Mouse (Mus musculus): Measurements from ENCODE around the gene Nhsl2. TPM values are rescaled to one million over a fixed set of nuclear protein-coding genes. Genes with fewer than 3 reads are reported as not detected.

Gene Nhsl2
- polyA plus RNA-seq, 1 experiment from 2014 or later = 9.8 TPM

- no peak overlapping the region for H3K4me3 ChIP-seq
- H3K4me2 ChIP-seq (replicated peaks) = no peak overlapping the region
- no peak for ATAC-seq (ENCODE audit: low FRiP score, low read depth)
- no peak overlapping the region for H3K27ac ChIP-seq (replicated peaks)
- H3K9ac ChIP-seq (replicated peaks) = no peak overlapping the region
- no peaks in the 10 kb centered on the region for H3K9me3 ChIP-seq
- peaks cover 20% of the 10 kb centered on the region; the same call in 1 of the 2 replicates for H3K27me3 ChIP-seq
- H3K36me3 ChIP-seq = no peaks in the 10 kb centered on the region
- 46% methylated on average over 2 of the region's 2 CpGs for WGBS
- H3K4me1 ChIP-seq = peaks cover 10% of the 10 kb centered on the region
Measured at GRCm38 (mm10) chrX:102060891-102061290, 211.7 kb downstream of the Nhsl2 start.

- Histone ChIP-seq H3K27me3 (peaks cover 38% of the 10 kb centered on the region), H3K4me1 (peaks cover 20% of the 10 kb centered on the region), H3K4me2 (replicated peaks) (no peak overlapping the region), H3K9ac (replicated peaks) (no peak overlapping the region), H3K4me3 (no peak overlapping the region), H3K27ac (replicated peaks) (no peak overlapping the region), H3K9me3 (no peaks in the 10 kb centered on the region), H3K36me3 (no peaks in the 10 kb centered on the region)
- no peak for ATAC-seq (ENCODE audit: low FRiP score, low read depth)
- 56% methylated on average over 3 of the region's 3 CpGs for WGBS
Measured at GRCm38 (mm10) chrX:102064062-102064461, 214.9 kb downstream of the Nhsl2 start.

GRCm38 (mm10) chrX:102065213-102065775, 216.1 kb downstream of the Nhsl2 start:
- H3K27ac ChIP-seq (replicated peaks) = no peak overlapping the region
- no peak overlapping the region for H3K4me2 ChIP-seq (replicated peaks)
- no peak overlapping the region for H3K9ac ChIP-seq (replicated peaks)
- ATAC-seq (ENCODE audit: low FRiP score, low read depth) = no peak
- peaks cover 30% of the 10 kb centered on the region for H3K4me1 ChIP-seq
- 44% methylated on average over 4 of the region's 4 CpGs for WGBS
- no peaks in the 10 kb centered on the region for H3K36me3 ChIP-seq
- peaks cover 38% of the 10 kb centered on the region for H3K27me3 ChIP-seq
- no peak overlapping the region for H3K4me3 ChIP-seq
- H3K9me3 ChIP-seq = no peaks in the 10 kb centered on the region

GRCm38 (mm10) chrX:102066134-102066533, 216.9 kb downstream of the Nhsl2 start:
- no peaks in the 10 kb centered on the region for H3K36me3 ChIP-seq
- 25% methylated on average over 9 of the region's 9 CpGs for WGBS
- no peak overlapping the region for H3K4me2 ChIP-seq (replicated peaks)
- H3K4me3 ChIP-seq = no peak overlapping the region
- H3K4me1 ChIP-seq = peaks cover 30% of the 10 kb centered on the region
- no peak overlapping the region for H3K27ac ChIP-seq (replicated peaks)
- ATAC-seq (ENCODE audit: low FRiP score, low read depth) = peak; percentile 35
- H3K9ac ChIP-seq (replicated peaks) = no peak overlapping the region
- H3K9me3 ChIP-seq = no peaks in the 10 kb centered on the region
- H3K27me3 ChIP-seq = peaks cover 35% of the 10 kb centered on the region

DNA sequence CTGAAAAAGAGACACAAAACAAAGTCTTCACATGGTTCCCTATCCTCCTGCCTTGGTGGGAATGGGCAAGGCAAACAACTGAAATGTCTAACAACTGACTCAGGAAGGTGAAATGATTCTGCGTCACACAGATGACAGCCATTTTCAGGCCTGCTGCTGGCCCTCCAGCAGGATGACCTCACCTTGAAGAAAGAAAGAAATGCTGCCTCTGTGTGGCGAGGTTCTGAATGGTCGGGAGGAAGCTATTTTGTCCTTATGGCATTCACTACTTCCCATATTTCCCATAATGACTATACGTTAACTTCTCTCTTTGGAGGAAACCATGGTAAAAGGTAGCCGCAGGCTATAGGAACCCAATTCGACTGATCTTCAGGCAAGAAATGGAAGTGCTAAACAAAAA, 217.9 kb downstream of the Nhsl2 start:
- Histone ChIP-seq H3K4me3 (no peak overlapping the region), H3K9me3 (no peaks in the 10 kb centered on the region), H3K4me1 (peaks cover 35% of the 10 kb centered on the region), H3K36me3 (no peaks in the 10 kb centered on the region), H3K27me3 (peaks cover 37% of the 10 kb centered on the region), H3K27ac (replicated peaks) (no peak overlapping the region), H3K4me2 (replicated peaks) (no peak overlapping the region; the same call in 1 of the 2 replicates), H3K9ac (replicated peaks) (no peak overlapping the region)
- no peak for ATAC-seq (ENCODE audit: low FRiP score, low read depth)
- 83% methylated on average over 6 of the region's 6 CpGs for WGBS

DNA sequence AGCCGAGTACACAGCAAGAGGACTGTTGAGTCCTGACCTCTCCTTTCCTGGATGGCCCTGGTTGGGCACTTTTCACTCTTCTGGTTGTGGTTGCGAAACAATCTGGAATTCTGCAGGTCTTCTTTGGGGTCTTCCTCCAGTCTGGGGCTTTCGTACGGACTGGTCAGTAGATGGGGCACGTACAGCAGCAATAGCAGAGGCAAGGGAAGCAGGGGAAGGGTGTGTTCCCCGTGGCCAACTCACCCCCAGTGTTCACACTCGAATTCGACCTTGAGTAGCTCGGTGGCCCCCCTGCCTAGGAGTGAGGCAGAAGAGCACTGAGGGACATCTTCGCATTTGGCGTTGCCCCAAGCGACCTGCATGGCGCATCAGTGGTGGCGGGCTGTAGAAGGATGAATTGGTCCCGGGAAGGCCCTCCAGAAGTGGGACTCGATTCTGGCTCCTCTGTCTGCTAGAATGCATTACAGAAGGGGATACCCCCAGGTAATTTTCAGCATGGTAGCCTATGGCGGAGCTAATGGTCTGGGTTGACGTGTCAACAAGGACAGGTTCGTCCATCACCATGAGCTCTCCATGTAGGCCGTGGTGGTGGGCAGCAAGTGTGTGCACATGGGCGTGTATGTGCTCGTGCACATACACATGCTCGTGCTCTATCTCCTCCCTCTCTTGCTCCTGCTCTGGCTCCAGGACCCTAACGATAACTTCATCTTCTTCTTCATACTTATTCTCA, 219.8 kb downstream of the Nhsl2 start:
- Histone ChIP-seq H3K27ac (replicated peaks) (no peak overlapping the region), H3K4me3 (no peak overlapping the region), H3K4me1 (peaks cover 38% of the 10 kb centered on the region), H3K9me3 (no peaks in the 10 kb centered on the region), H3K36me3 (no peaks in the 10 kb centered on the region), H3K27me3 (peaks cover 39% of the 10 kb centered on the region), H3K4me2 (replicated peaks) (peak overlapping the region; percentile 3; the same call in 1 of the 2 replicates), H3K9ac (replicated peaks) (no peak overlapping the region)
- 92% methylated on average over 24 of the region's 24 CpGs for WGBS
- no peak for ATAC-seq (ENCODE audit: low FRiP score, low read depth)

GRCm38 (mm10) chrX:102070591-102071471, 221.6 kb downstream of the Nhsl2 start, which contains the start of gene Rtl5:
Gene Rtl5, minus strand, starts transcription at chrX:102071304.
- H3K4me3 ChIP-seq = peak within 1 kb of the TSS; percentile 54
- H3K36me3 ChIP-seq = no peaks in the 10 kb centered on the region
- peaks cover 45% of the 10 kb centered on the region for H3K27me3 ChIP-seq
- peak within 1 kb of the TSS; percentile 64 for H3K9ac ChIP-seq (replicated peaks)
- H3K4me2 ChIP-seq (replicated peaks) = peak within 1 kb of the TSS; percentile 61
- no peaks in the 10 kb centered on the region for H3K9me3 ChIP-seq
- peak within 1 kb of the TSS; percentile 78 for H3K27ac ChIP-seq (replicated peaks)
- ATAC-seq (ENCODE audit: low FRiP score, low read depth) = peak; percentile 93
- 20% methylated on average over 59 of the region's 61 CpGs for WGBS
- H3K4me1 ChIP-seq = peaks cover 38% of the 10 kb centered on the region

GRCm38 (mm10) chrX:102071517-102071916, 222.3 kb downstream of the Nhsl2 start:
- WGBS = 31% methylated on average over 2 of the region's 2 CpGs
- Histone ChIP-seq H3K4me3 (peak overlapping the region; percentile 54), H3K9me3 (no peaks in the 10 kb centered on the region), H3K27ac (replicated peaks) (peak overlapping the region; percentile 78), H3K9ac (replicated peaks) (peak overlapping the region; percentile 64; the same call in 1 of the 2 replicates), H3K27me3 (peaks cover 44% of the 10 kb centered on the region), H3K4me2 (replicated peaks) (peak overlapping the region; percentile 61), H3K36me3 (no peaks in the 10 kb centered on the region), H3K4me1 (peaks cover 37% of the 10 kb centered on the region)
- peak; percentile 28 for ATAC-seq (ENCODE audit: low FRiP score, low read depth)

GRCm38 (mm10) chrX:102073605-102074325, 224.6 kb downstream of the Nhsl2 start:
- Histone ChIP-seq H3K9me3 (no peaks in the 10 kb centered on the region), H3K9ac (replicated peaks) (no peak overlapping the region), H3K27me3 (peaks cover 30% of the 10 kb centered on the region), H3K36me3 (no peaks in the 10 kb centered on the region), H3K4me1 (peaks cover 28% of the 10 kb centered on the region), H3K4me3 (no peak overlapping the region), H3K27ac (replicated peaks) (no peak overlapping the region), H3K4me2 (replicated peaks) (no peak overlapping the region)
- ATAC-seq (ENCODE audit: low FRiP score, low read depth) = no peak
- 70% methylated on average over 14 of the region's 14 CpGs for WGBS

- Histone ChIP-seq H3K4me1 (peaks cover 26% of the 10 kb centered on the region), H3K27me3 (peaks cover 27% of the 10 kb centered on the region), H3K36me3 (no peaks in the 10 kb centered on the region), H3K9me3 (no peaks in the 10 kb centered on the region), H3K27ac (replicated peaks) (no peak overlapping the region), H3K4me2 (replicated peaks) (no peak overlapping the region), H3K4me3 (no peak overlapping the region), H3K9ac (replicated peaks) (no peak overlapping the region)
- 49% methylated on average over 5 of the region's 5 CpGs for WGBS
- ATAC-seq (ENCODE audit: low FRiP score, low read depth) = no peak
Measured at GRCm38 (mm10) chrX:102074435-102074834, 225.2 kb downstream of the Nhsl2 start.

DNA sequence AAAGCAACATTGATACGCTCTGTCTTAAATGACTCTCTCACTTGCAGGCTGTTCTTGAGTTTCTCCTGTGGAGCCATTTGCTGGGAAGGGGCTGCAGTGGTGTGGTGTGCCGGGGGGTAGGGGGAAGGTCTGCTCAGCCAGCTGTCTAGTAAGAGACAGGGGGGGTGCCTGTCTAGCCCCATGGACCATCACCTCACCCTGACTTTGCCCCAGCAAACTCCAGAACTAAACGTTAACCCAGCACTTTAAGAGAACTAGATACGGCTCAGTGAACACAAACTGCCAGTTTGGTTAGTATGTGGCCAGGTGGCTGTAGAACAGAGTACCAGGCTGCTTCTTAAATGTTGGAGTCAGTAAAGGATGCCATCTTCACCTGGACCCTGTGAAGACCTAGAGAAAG, 226.0 kb downstream of the Nhsl2 start:
- H3K4me1 ChIP-seq = peaks cover 19% of the 10 kb centered on the region
- H3K4me2 ChIP-seq (replicated peaks) = no peak overlapping the region
- H3K27me3 ChIP-seq = peaks cover 33% of the 10 kb centered on the region
- WGBS = 81% methylated on average over 4 of the region's 4 CpGs
- no peak overlapping the region for H3K4me3 ChIP-seq
- no peak for ATAC-seq (ENCODE audit: low FRiP score, low read depth)
- H3K27ac ChIP-seq (replicated peaks) = no peak overlapping the region
- H3K9me3 ChIP-seq = no peaks in the 10 kb centered on the region
- H3K36me3 ChIP-seq = no peaks in the 10 kb centered on the region
- H3K9ac ChIP-seq (replicated peaks) = no peak overlapping the region
